Mouse (Mus musculus): ENCODE results near the gene Cox19.
"Not testable (repeated sequence)": the region's sequence is repeated elsewhere in the genome, so short reads cannot be mapped to it uniquely, and the experiment has no call there.

The Cox19 gene

DNA sequence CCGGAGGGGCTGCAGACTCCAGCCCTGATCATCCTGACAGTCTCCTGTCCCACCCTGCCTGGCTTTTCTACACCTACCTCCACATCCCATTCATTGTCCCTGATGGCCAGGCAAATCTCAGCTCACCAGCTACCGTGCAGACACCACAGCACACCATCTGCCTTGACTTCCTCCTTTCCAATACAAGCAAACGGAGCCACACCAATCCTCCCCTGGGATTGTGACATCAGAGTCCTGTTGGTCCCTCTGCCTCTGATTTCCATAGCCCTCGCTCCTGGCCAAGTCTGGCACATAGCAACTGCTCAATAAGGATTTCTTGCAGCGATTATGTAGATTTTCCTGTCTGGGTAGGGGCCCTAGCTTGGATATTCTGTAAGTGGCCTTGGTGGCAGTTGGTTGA is at the start of gene Cox19:
Gene Cox19 (minus strand): TSS at position 285 of the 400 bp plus-strand sequence.
- no peak for DNase-seq (ENCODE audit: low read depth, low spot score)

DNA sequence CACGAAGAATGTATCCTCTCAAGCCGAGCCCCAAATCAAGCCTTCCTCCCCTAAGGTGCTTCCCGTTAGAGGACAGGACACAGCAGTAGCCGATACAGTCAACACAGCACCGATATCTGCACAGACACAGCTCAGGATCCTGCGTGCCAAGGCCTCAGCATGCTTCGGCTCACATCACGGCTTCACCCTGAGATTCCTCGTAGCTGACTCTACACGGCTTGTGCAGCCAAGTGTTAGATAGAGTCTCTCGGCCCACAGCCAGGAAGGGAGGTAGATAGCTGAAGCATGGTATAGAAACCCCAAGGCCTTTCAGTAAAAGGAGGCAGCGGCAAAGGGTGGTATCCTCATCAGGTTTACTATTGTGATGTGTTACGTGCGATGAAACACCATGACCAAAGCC is 48.8 kb upstream of the Cox19 start:
- no peak for DNase-seq (ENCODE audit: low read depth, low spot score)

DNA sequence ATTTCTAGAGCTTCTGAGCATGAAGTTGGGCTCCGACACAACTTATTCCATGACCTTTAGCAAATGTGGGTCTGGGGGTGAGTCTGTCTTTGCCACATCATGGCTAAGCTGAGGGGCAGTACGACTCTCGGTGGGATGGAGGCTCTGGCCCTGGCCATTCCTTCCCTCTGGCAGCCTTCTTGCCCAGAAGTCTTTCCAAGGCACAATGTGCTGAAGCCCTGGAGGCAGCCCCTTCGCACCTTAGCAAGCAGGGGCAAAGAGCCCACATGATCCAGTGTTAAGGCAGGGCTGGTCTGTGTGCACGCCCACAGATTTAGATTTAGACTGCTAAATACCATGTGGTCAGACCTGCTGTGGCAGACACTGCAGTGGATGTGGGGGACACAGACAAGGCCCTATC is 47.6 kb upstream of the Cox19 start:
- DNase-seq (ENCODE audit: low read depth, low spot score) = no peak

DNA sequence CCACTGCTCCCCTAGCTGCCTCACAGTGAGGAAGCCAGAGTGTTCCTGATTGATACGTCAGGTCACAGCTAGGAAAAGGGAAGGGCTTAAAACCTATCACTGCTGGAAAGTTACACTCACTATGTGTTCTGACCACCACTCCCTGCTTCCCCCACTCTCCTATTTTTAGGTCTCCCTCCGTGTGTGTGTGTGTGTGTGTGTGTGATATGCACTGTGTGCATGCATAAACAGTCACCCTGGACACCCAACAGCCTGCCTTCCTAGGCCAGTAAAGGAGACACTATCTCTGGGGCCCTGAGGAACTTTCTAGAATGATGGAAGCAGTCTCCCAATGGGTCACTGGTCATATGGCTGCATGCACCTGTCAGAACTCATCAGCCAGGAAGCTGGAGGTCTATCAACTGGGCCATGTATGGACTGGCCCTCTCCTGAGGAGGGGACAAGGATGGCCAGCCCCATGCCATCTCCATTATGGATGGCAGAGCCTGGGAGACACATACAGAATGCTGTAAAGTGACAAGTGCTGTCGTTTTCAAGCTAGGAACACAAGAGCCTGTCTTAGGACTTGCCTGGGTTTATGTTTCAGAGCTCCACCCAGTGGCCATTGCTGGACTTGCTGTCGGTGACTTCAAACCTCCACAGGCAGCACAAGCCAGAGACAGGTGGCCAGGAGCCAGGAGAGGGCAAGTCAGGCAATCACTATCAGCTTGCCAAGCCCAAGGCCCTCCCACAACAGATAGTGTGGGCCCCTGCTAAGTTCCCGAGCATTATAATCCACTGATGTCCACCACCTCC is 46.9 kb upstream of the Cox19 start:
- peak; percentile 77 for DNase-seq (ENCODE audit: low read depth, low spot score)

DNA sequence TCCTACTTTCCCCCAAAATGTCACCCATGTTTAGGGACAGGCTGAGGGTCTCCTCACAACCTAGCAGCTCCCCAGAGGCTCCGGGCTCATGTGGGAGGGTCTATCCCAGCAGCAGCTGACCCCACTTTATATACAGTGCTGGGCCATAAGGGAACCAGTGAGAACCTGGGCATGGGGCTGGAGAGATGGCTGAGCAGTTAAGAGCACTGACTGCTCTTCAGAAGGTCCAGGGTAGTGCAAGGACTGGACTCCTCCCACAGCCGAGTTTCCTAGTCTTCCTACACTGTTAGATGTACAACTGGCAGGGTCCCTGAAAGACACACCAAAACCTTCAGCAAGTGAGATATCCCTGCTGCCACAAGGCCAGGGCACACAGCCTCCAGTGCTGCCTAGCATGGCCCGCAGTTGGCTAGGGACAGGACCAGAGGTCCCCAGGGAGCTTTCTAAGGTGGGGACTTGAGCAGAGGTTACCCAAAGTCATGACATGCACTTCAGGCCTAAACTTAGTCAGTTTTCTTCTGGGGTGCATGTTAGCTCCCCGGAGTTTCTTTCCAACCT is 46.2 kb upstream of the Cox19 start:
- no peak for DNase-seq (ENCODE audit: low read depth, low spot score)

DNA sequence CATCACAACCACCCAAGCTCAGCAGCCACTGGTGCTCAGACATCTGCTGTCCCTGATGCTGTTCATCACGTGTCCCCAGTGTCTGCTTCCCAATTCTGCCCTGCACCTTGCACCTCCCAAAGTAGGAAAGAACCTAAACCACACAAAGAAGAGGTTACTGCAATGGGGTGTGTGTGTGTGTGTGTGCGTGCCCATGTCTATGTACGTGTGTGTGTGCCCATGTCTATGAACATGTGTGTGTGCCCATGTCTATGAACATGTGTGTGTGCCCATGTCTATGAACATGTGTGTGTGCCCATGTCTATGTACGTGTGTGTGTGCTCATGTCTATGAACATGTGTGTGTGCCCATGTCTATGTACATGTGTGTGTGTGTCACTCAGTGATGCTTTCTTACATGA is 44.3 kb upstream of the Cox19 start:
- DNase-seq (ENCODE audit: low read depth, low spot score) = no peak

DNA sequence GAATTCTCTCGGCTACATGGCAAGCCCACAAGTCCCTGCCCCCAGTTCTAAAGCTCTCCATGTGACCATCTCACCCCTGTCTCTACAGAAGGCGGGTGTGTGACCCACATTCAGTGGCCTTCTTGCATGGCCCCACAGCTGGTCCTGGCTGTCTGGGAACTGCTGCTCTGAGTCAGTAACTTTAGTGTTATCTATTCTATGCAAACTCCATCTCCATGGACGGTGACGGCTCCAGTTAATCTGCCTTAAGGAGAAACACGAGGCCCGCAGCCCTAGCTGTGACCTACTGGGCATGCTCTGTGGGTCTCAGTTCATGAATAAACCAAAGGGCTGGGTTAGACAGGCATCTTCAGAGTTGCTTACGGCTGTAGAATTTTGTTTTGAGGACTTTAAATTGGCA is 43.2 kb upstream of the Cox19 start:
- no peak for DNase-seq (ENCODE audit: low read depth, low spot score)

DNA sequence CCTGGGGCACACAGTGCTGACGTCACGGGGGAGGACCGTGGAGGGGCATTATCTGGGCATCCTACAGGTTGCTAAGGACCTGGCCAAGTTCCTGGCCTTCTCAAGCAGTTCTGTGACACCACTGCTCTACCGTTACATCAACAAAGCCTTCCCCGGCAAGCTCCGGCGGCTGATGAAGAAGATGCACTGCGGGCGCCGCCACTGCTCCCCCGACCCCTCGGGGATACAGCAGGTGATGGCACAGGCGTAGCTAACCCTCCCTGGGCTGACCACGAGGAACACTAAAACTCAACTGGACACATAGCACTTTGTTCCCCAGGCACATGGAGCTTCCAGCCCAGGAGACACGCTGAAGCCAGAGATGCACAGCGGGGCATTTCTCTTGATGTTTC is 42.0 kb upstream of the Cox19 start:
- DNase-seq (ENCODE audit: low read depth, low spot score) = no peak

DNA sequence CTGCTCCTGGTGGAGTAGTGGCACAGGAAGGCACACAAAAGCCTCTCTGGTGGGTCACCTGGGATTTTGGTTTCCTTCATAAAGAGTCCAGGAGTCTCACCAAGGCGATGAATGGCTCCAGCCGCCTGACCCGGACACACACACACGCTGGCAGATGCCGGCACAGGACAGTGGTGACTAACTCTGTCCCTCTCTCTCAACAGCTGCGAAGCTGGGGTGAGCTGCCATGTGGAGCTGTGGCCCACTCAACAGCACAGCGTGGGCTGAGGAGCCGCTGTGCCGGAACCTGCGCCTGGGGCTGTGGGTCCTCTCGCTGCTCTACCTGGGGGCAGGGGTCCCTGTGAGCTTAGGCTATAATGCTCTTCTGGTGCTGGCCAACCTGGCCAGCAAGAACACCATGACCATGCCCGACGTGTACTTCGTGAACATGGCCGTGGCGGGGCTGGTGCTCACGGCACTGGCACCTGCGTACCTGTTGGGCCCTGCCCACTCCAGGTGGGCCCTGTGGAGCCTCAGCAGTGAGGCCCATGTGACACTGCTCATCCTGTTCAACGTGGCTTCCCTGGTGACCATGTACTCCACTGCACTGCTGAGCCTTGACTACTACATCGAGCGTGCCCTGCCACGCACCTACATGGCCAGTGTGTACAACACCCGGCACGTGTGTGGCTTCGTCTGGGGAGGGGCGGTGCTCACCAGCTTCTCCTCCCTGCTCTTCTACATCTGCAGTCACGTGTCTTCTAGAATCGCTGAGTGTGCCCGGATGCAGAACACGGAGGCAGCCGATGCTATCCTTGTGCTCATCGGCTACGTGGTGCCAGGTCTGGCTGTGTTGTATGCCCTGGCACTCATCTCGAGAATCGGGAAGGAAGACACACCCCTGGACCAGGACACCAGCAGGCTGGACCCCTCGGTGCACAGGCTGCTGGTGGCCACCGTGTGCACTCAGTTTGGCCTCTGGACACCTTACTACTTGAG is 41.3 kb upstream of the Cox19 start:
- no peak for DNase-seq (ENCODE audit: low read depth, low spot score)

DNA sequence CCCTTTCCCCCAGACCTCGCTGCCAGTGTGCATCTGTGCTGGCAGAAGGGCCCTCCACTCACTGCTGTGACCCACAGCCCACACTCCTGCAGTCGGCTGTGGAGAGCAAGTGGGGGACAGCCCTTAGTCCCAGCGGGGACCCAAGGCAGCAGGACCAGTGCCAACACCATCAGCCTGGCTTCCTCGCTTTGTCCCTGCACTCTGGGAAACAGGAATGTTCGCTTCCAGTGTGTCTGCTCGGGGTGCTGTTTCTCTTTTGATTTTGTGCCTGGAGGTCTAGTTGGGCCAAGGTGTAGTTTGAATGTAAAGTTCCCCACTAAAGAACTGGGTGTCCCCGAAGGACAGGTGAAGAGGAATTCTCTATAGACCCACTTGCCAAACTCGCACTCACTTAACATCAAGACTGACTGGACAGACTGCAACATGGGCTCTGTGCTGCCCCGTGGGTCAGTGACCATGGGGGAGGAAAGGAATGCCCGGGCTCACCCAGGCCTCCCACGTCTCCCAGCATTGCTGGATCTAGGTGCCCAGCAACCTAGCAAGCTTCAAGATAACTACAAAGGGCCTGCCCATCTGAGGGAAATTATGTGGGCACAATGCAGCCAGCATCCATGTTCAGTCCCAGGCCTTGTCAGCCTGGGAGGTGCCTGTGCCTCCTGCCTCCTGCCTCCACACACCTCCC is 40.2 kb upstream of the Cox19 start:
- no peak for DNase-seq (ENCODE audit: low read depth, low spot score)

DNA sequence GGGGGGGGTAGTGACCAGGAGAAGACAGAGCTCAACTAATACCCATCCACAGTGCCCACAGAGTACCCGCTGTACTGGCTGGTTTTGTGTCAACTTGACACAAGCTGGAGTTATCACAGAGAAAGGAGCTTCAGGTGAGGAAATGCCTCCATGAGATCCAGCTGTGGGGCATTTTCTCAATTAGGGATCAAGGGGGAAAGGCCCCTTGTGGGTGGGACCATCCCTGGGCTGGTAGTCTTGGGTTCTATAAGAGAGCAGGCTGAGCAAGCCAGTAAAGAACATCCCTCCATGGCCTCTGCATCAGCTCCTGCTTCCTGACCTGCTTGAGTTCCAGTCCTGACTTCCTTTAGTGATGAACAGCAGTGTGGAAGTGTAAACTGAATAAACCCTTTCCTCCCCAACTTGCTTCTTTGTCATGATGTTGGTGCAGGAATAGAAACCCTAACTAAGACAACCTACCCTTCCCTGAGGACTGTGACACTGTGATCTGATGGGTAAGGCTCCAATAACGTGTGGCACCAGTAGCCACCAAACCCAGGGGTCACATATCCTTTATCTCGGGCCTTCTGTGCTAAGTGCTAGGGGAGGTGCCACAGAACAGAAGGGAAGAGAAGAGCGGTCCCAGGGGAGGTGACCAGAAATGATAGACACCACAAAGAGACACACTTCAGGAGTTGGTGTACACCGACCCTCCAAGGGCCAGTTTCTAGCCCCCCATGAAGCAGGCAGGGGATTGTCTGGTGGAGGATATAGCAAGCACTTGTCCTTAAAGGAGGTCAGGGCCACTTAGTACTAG is 39.3 kb upstream of the Cox19 start:
- not testable (repeated sequence) for DNase-seq (ENCODE audit: low read depth, low spot score)

DNA sequence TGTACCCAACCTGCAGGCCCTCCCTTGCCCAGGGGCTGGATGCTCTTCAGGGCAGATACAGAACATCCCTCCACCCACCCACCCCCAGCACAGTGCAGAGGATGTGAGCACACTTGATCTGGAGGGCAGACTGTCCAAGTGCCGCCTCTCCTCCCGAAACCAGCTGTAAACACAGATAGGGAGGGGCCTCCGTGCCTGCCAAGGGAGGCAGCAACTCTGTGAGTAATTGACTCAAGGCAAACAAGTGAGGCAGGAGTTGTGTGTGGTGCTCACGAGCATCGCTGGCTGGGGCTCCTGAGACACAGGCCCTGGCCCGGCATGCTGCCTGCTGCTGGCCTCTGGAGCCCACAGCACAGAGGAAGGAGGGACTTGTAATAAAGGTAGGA is 38.5 kb upstream of the Cox19 start:
- no peak for DNase-seq (ENCODE audit: low read depth, low spot score)

DNA sequence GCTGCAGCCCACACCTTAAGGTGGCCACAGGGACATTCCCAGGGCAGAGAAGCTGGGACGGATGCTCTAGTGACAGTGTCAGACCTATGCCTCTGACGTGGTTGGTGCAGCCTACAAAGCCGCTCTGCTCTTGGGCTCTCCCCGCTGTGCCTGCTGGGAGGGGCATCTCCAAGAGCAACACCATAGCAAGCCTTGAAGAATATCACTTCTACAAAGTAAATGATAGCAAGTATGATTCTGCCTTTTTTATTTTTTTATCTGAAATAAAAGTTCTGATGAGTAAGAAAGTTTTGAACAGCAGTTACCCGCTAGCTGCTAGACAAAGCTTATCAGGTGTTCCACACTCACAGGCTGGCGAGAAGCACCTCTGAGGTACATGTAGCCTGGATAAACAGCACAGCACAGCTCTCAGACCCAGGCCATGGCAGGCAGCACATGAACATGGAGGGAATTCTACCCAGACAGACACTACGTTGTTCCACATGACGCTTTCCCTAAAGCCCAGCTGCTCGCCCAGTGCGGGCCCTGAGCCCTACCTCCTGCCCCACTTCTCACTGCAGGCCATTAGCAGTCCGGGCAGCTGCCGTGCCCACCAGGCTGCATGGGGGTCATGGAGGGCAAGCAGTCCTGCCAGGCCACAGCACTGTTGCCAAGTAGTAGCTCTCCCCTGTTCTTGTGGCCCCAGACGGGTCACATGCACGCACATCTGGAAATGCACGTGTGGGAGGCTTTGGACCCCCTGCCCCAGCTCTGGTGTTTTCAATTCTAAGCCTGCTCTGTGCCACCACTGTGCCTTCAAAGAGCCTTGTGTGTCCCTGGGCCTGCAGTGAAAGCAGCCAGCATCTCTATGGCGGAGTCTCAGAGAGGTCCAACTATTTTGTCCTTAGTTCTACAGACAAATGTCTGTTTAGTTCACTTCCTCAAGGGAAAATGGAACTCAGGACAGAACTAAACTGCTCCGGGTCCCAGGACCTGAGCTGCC is 37.8 kb upstream of the Cox19 start:
- DNase-seq (ENCODE audit: low read depth, low spot score) = no peak

DNA sequence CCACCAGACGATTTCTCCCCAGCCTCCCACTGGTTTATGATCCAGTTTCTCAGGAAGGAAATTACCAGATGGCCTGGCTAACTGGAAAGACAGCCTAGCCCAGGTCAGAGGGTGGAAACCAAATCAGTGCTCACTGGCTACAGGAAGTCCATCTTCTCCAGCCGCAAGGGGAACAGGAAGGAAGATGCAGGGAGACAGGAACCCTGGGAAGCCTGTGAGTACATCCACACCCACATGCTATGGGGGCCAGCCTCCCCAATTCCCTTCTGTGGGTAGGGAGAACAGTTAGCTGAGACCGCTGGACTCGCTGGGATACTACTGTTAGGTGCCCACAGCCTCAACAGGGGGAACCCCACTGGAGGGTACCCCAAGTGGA is 37.0 kb upstream of the Cox19 start:
- DNase-seq (ENCODE audit: low read depth, low spot score) = no peak

DNA sequence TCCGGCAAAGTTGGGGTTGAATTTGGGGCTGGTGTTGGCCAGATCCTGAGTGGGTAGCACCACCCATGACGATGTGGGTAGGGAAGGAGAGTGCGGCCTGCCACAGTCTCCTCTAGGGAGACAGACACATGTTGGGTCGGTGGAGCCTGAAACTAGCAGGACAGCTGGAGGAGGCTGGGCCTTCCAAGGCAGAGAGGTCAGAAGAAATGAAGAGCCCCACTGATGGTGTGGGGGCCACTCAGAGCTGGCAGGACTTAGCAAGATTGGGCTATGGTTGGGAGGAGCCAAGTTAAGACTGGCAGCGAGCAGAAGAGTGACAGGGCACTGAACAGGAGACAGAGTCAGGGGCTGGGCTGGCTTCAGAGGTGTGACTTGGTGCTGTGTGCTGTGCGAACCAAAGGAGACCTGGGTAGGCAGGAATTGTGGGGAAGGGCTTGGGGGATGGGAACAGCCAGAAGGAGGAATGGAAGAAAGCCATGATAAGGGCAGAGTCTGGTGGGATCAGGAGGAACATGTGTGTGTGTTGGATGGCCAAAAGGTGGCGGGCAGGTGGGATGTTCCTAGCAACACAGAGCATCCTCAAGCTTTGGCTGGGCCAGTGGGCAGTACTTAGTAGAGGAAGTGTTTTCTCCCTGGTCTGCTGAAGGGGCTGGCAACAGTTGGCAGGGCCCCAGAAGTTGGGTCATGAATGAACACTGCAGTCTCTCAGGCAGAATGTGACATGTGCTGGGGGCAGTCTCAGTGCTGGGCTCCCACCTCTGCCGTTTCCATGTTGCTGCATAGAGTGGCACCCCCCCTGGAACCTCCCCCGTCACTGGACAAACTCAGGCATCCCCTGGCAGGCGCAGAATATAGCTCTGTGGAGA is 36.3 kb upstream of the Cox19 start:
- DNase-seq (ENCODE audit: low read depth, low spot score) = no peak

DNA sequence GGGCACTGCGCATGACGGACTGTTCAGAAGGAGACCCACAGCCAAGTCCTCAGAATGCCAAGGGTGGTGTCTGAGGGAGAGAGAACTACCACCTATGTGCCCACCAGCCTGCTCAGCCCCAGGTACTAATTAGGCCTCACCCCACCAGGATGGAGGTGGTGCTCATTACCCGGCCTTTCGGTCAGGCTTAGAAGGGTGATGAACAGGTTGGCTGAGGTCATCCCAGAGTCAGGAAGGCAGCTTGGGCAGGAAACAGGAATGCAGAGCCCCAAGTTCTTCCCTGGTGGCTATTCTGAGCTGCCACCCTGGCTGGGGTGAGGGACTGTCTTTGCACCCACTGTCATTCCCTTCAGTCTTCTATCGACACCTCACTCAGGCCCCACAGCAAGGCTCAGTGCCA is 34.8 kb upstream of the Cox19 start:
- no peak for DNase-seq (ENCODE audit: low read depth, low spot score)

DNA sequence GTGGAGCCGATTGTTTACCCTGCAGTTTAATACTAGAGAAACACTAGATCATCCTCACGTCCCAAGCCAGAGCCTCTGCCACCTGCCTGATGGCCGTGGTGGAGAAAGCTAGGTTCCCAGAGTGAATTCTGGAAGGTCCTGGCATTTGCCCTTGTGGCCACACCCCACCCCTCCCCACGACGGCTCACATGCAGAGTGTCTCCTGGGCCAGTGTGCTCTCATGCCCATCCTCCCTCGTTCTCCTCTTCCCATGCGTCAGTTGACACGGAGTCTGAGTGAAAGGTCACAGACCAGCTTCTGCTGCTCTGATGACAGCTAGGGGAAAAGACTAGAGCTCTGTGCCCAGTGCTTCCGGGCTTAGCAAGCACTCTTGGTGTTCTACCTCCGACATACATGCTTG is 33.3 kb upstream of the Cox19 start:
- DNase-seq (ENCODE audit: low read depth, low spot score) = no peak

DNA sequence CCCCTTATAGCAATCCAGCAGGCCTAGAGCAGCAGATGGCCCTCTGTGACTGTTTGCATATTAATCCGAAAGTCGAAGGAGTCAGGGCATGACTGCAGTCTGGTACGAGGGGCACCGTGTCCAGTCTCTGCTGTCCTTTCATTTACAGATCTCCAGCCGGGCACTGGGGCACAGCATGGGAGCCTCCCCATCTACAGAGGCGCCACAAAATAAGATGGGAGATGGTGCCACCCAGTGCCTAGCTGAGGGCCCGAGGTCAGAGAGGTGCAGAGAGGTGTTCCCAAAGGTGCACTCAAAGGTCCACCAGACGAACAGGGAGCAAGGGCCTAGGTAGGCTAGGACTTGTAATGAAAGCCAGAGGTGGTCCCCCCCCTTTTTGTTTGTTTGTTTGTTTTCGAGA is 32.0 kb upstream of the Cox19 start:
- no peak for DNase-seq (ENCODE audit: low read depth, low spot score)

DNA sequence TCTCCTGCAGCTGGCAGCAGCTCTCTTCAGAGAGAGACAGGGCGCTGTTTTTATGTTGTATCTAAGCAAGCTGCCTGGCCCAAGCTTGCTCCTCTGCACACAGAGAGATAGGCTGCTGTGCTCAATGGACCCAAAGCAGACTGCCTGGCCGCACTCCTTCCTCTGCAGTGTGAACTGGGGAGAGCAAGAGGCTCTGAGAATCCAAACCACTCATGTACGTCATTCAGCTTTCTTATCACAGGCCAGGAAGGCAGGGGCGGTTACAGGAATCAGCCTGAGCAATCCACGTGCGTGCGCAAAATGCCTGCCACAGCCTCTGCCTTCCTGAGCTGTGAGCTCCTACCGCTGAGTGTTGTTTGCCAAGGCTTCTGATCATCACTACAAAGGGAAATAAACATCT is 31.5 kb upstream of the Cox19 start:
- no peak for DNase-seq (ENCODE audit: low read depth, low spot score)

All from retina, adult 2 months (tissue).